Mouse (Mus musculus): ENCODE data around the gene Adgre5.

Gene Adgre5

GRCm38 (mm10) chr8:83681099-83681498 is 60.0 kb downstream of the Adgre5 start:
- no peak for DNase-seq

GRCm38 (mm10) chr8:83680603-83681002 is 60.5 kb downstream of the Adgre5 start:
- no peak for DNase-seq

GRCm38 (mm10) chr8:83679866-83680265 is 61.3 kb downstream of the Adgre5 start:
- DNase-seq = no peak

- DNase-seq = no peak
These were observed 66.6 kb downstream of the Adgre5 start for GRCm38 (mm10) chr8:83674497-83674896.

All from thymus, adult 18-20 months (tissue).